Mouse (Mus musculus) lung, embryonic 15.5 days (tissue): ENCODE results near the gene Mmrn2. TPM values are rescaled to one million over a fixed set of nuclear protein-coding genes. Genes with fewer than 3 reads are reported as not detected.
"Not testable (repeated sequence)": the region's sequence is repeated elsewhere in the genome, so short reads cannot be mapped to it uniquely, and the experiment has no call there.

ENCODE experiments used
- ATAC-seq: fragments of 200-750 bp; cut with Nextera tagmentation; 2 replicates; pipeline ENCODE4 v1.8.0; 2017; ENCODE audit warnings: moderate number of reproducible peaks, borderline replicate concordance; ENCODE audit not compliant: low FRiP score, low TSS enrichment; ENCODE audit errors: extremely low read depth
- H3K27ac ChIP-seq: fragments of 300-500 bp; sonication (generic); 2 replicates; pipeline ENCODE4 v1.5.1; 2015; ENCODE audit warnings: moderate library complexity, mild to moderate bottlenecking, inconsistent platforms
- H3K27me3 ChIP-seq: fragments of 300-500 bp; sonication (generic); 2 replicates; pipeline ENCODE4 v1.6.1; 2015; ENCODE audit warnings: inconsistent platforms
- H3K36me3 ChIP-seq: fragments of 300-500 bp; sonication (generic); 2 replicates; pipeline ENCODE4 v1.6.1; 2015; ENCODE audit warnings: inconsistent platforms
- H3K4me1 ChIP-seq: fragments of 300-500 bp; sonication (generic); 2 replicates; pipeline ENCODE4 v1.6.1; 2015; ENCODE audit warnings: inconsistent platforms
- H3K4me2 ChIP-seq: fragments of 300-500 bp; sonication (generic); 2 replicates; pipeline ENCODE4 v1.6.1; 2015; ENCODE audit warnings: inconsistent platforms, mild to moderate bottlenecking, moderate library complexity
- H3K4me3 ChIP-seq: fragments of 300-500 bp; sonication (generic); 2 replicates; pipeline ENCODE4 v1.5.1; 2015; ENCODE audit warnings: mild to moderate bottlenecking, inconsistent platforms
- H3K9ac ChIP-seq: fragments of 300-500 bp; sonication (generic); 2 replicates; pipeline ENCODE4 v1.6.1; 2015; ENCODE audit warnings: inconsistent platforms
- H3K9me3 ChIP-seq: fragments of 300-500 bp; sonication (generic); 2 replicates; pipeline ENCODE4 v1.6.1; 2016; ENCODE audit warnings: inconsistent platforms
- WGBS: fragments of 180-500 bp; shearing (Covaris S2); methylation state at CpG from one replicate; pipeline ENCODE4 v1.1.7; 2015; 5-methylcytosine and 5-hydroxymethylcytosine counted together
- polyA plus RNA-seq: library from polyadenylated mRNA; unstranded; fragments of >200 nt; fragmentation: Nextera tagmentation; extraction: Ambion mirVana; gene quantifications from 2 replicates; pipeline ENCODE4 v1.2.1, GENCODE M21; 2015

Mmrn2 gene
- polyA plus RNA-seq, 1 experiment from 2014 or later = 14.3 TPM

DNA sequence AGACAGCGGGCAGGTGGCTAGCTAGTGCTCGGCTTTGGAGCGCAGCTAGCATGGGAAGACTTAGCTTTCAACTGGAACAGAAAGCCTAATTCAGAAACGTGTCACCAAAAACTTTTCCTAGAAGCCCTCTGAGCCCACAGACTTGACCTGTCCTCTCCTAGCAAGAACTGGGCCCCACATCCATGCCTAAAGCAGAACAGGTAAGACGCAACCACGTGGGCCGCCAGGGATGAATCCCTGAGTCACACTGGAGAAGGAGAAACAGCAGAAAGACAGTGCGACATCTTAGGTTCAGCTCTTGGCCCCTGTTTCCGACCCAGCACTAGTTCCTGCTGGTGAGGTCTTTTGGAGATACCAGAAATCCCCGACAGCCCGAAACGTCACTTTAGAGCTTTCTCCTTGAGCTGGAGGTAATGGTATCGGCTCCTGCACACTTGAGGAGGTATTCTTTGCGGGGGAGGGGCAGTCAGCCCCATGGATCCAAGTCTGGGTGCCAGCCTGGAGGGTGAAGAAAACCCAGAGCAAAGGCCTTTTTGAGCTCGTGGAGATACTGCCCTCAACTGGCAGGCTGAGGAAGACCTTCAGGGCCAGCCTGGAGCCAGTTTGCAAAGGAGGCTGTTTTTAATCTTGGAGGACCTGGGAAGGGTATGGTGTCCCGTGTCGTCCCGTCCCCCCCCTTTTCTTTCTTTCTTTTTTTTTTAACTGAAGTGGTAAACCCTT, 12.4 kb upstream of the Mmrn2 start:
- Histone ChIP-seq H3K36me3 (no peaks in the 10 kb centered on the region), H3K9me3 (no peaks in the 10 kb centered on the region), H3K4me1 (peaks cover 21% of the 10 kb centered on the region), H3K4me2 (peak overlapping the region; percentile 88), H3K9ac (no peak overlapping the region), H3K27me3 (peaks cover 3% of the 10 kb centered on the region; the same call in 1 of the 2 replicates), H3K27ac (no peak overlapping the region), H3K4me3 (peak overlapping the region; percentile 41)
- peak; percentile 54; the same call in 1 of the 2 replicates for ATAC-seq
- WGBS = 29% methylated on average over 18 of the region's 18 CpGs

GRCm38 (mm10) chr14:34363490-34364253, 11.6 kb upstream of the Mmrn2 start:
- Histone ChIP-seq H3K4me2 (peak overlapping the region; percentile 88), H3K27me3 (peaks cover 3% of the 10 kb centered on the region; the same call in 1 of the 2 replicates), H3K36me3 (no peaks in the 10 kb centered on the region), H3K9me3 (no peaks in the 10 kb centered on the region), H3K4me3 (peak overlapping the region; percentile 41), H3K4me1 (peaks cover 15% of the 10 kb centered on the region), H3K9ac (peak overlapping the region; percentile 0; the same call in 1 of the 2 replicates), H3K27ac (no peak overlapping the region)
- ATAC-seq = peak; percentile 82; the same call in 1 of the 2 replicates
- WGBS = 4% methylated on average over 32 of the region's 32 CpGs

GRCm38 (mm10) chr14:34364254-34365146, 10.8 kb upstream of the Mmrn2 start:
- not testable (repeated sequence) for H3K27me3 ChIP-seq, ATAC-seq, H3K4me3 ChIP-seq, H3K36me3 ChIP-seq, H3K9me3 ChIP-seq, H3K27ac ChIP-seq, H3K9ac ChIP-seq
- Histone ChIP-seq H3K4me1 (peaks cover 15% of the 10 kb centered on the region), H3K4me2 (peak overlapping the region; percentile 88)
- 84% methylated on average over 15 of the region's 15 CpGs for WGBS

DNA sequence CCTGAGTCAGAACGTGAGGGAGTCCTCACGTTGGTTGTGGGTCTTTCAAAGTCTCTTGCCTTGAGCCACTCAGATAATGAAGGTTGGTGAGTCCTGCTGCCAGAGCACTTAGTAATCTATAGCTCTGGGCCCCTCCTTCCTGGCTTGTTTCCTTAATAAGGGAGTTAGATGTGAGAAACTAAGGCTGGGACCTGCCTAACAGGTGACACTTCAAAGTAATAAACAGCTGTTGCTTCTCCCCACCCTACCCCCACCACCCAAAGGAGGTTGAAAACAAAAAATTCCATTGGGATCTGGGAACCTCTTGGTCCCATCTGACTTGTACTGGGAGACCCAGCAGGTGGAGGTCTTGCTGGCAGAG, 10.1 kb upstream of the Mmrn2 start:
- 90% methylated on average over 2 of the region's 2 CpGs for whole genome bisulfite sequencing
- Histone ChIP-seq H3K4me3 (no peak overlapping the region), H3K4me1 (peaks cover 15% of the 10 kb centered on the region), H3K4me2 (no peak overlapping the region), H3K9me3 (no peaks in the 10 kb centered on the region), H3K36me3 (no peaks in the 10 kb centered on the region), H3K9ac (no peak overlapping the region), H3K27me3 (peaks cover 3% of the 10 kb centered on the region; the same call in 1 of the 2 replicates), H3K27ac (no peak overlapping the region)
- no peak for ATAC-seq

- Histone ChIP-seq H3K9ac (no peak overlapping the region), H3K4me3 (no peak overlapping the region), H3K27me3 (no peaks in the 10 kb centered on the region), H3K4me1 (peaks cover 14% of the 10 kb centered on the region), H3K9me3 (no peaks in the 10 kb centered on the region), H3K27ac (no peak overlapping the region), H3K36me3 (no peaks in the 10 kb centered on the region), H3K4me2 (no peak overlapping the region)
- no peak for ATAC-seq
- WGBS = 67% methylated on average over 3 of the region's 3 CpGs
Observed at GRCm38 (mm10) chr14:34370203-34370602, 5.1 kb upstream of the Mmrn2 start.

GRCm38 (mm10) chr14:34370921-34371320, 4.3 kb upstream of the Mmrn2 start:
- peaks cover 14% of the 10 kb centered on the region for H3K4me1 ChIP-seq
- WGBS = 83% methylated on average over 3 of the region's 3 CpGs
- no peak overlapping the region for H3K4me2 ChIP-seq
- H3K27me3 ChIP-seq = no peaks in the 10 kb centered on the region
- no peak overlapping the region for H3K9ac ChIP-seq
- H3K9me3 ChIP-seq = no peaks in the 10 kb centered on the region
- no peak overlapping the region for H3K4me3 ChIP-seq
- H3K36me3 ChIP-seq = no peaks in the 10 kb centered on the region
- ATAC-seq = no peak
- H3K27ac ChIP-seq = no peak overlapping the region

GRCm38 (mm10) chr14:34371763-34372162, 3.5 kb upstream of the Mmrn2 start:
- no peak overlapping the region for H3K4me2 ChIP-seq
- no peaks in the 10 kb centered on the region for H3K27me3 ChIP-seq
- H3K9me3 ChIP-seq = no peaks in the 10 kb centered on the region
- no peaks in the 10 kb centered on the region for H3K36me3 ChIP-seq
- 75% methylated on average over 2 of the region's 2 CpGs for WGBS
- no peak overlapping the region for H3K27ac ChIP-seq
- no peak overlapping the region for H3K9ac ChIP-seq
- H3K4me3 ChIP-seq = no peak overlapping the region
- no peak for ATAC-seq
- peaks cover 14% of the 10 kb centered on the region for H3K4me1 ChIP-seq

- no peak for ATAC-seq
- 85% methylated on average over 6 of the region's 6 CpGs for WGBS
- Histone ChIP-seq H3K4me3 (no peak overlapping the region), H3K4me1 (peaks cover 14% of the 10 kb centered on the region), H3K27me3 (no peaks in the 10 kb centered on the region), H3K36me3 (no peaks in the 10 kb centered on the region), H3K9me3 (no peaks in the 10 kb centered on the region), H3K9ac (no peak overlapping the region), H3K27ac (no peak overlapping the region), H3K4me2 (no peak overlapping the region)
Observed at GRCm38 (mm10) chr14:34372646-34373045, 2.6 kb upstream of the Mmrn2 start.

GRCm38 (mm10) chr14:34373581-34373980, 1.7 kb upstream of the Mmrn2 start:
- Histone ChIP-seq H3K9me3 (no peaks in the 10 kb centered on the region), H3K4me3 (no peak overlapping the region), H3K4me2 (no peak overlapping the region), H3K4me1 (peaks cover 17% of the 10 kb centered on the region), H3K36me3 (no peaks in the 10 kb centered on the region), H3K9ac (no peak overlapping the region), H3K27me3 (no peaks in the 10 kb centered on the region), H3K27ac (no peak overlapping the region)
- WGBS = 67% methylated on average over 6 of the region's 6 CpGs
- ATAC-seq = no peak

DNA sequence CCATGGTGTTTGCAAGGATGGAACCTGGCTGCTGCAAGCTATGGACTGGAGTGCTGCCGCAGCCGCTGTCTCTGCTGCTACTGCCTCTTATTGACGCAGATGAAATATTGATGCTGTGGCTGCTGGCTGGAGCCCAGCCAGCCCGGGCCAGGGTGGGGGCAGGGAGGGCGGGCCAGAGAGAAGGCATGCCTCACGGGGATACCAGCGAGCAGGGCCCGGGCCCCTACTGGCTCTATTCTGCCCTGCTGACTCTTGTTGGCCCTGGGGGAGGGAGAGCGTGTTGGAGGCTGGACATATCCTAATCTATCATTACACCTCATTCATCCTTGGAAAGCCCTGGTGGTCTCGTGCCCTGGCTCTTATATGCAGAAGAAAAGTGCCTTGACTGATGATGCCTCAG, 688 bp upstream of the Mmrn2 start, which contains the start of gene Sncg:
Gene Sncg, minus strand, starts transcription at position 213 of the 400 bp plus-strand sequence.
- H3K4me1 ChIP-seq = peaks cover 23% of the 10 kb centered on the region
- peak within 1 kb of the TSS; percentile 10; the same call in 1 of the 2 replicates for H3K27ac ChIP-seq
- H3K4me3 ChIP-seq = peak within 1 kb of the TSS; percentile 33
- ATAC-seq = peak; percentile 20; the same call in 1 of the 2 replicates
- no peaks in the 10 kb centered on the region for H3K27me3 ChIP-seq
- H3K9me3 ChIP-seq = no peaks in the 10 kb centered on the region
- no peaks in the 10 kb centered on the region for H3K36me3 ChIP-seq
- no peak within 1 kb of the TSS for H3K9ac ChIP-seq
- H3K4me2 ChIP-seq = peak within 1 kb of the TSS; percentile 45
- WGBS = 22% methylated on average over 10 of the region's 10 CpGs

- ATAC-seq = no peak
- H3K9ac ChIP-seq = no peak overlapping the region
- H3K36me3 ChIP-seq = no peaks in the 10 kb centered on the region
- H3K4me1 ChIP-seq = peaks cover 23% of the 10 kb centered on the region
- no peaks in the 10 kb centered on the region for H3K27me3 ChIP-seq
- H3K4me3 ChIP-seq = peak overlapping the region; percentile 33
- peak overlapping the region; percentile 45 for H3K4me2 ChIP-seq
- WGBS = 90% methylated on average over 5 of the region's 5 CpGs
- H3K9me3 ChIP-seq = no peaks in the 10 kb centered on the region
- no peak overlapping the region for H3K27ac ChIP-seq
Observed at GRCm38 (mm10) chr14:34375941-34376340, 676 bp downstream of the Mmrn2 start.
